In genomic region chr9:96158431-96158830, GRCm38 (mm10) we compare ENCODE assay signal across 11 mouse cellular contexts. TPM values are rescaled to one million over a fixed set of nuclear protein-coding genes. Genes with fewer than 3 reads are reported as not detected.
DNase-seq lines count a peak whose midpoint lies in the region; ATAC-seq and TF ChIP-seq lines count a peak whose summit lies in the region.
"Had no signal": no experiment of that assay in that cellular context is flagged by ENCODE, and none has a peak within 500 bp of the region (broad histone marks: within the 10 kb centered on the region; RNA-seq: fewer than 3 reads in every experiment).

No protein-coding gene starts in this region.

- H3K79me2 ChIP-seq in heart, adult 2 months (replicated peaks; ENCODE audit: control insufficient read depth, insufficient read depth, low read length), result no peaks in the 10 kb centered on the region

- H3K4me1 ChIP-seq in kidney, adult 2 months (ENCODE audit: control insufficient read depth, insufficient read depth, low read length), result peaks cover 3% of the 10 kb centered on the region; the same call in 1 of the 2 replicates
- peaks cover 3% of the 10 kb centered on the region; the same call in 1 of the 2 replicates for H3K4me1 ChIP-seq in G1E (ENCODE audit: insufficient read depth, low read depth, low read length)
- H3K4me1 ChIP-seq in heart, adult 2 months (ENCODE audit: control insufficient read depth, insufficient read depth, low read length), result peaks cover 5% of the 10 kb centered on the region
- H3K4me1 ChIP-seq: forebrain, embryonic 12.5 days; liver, embryonic 13.5 days had no signal

- 41% methylated on average over 4 of the region's 4 CpGs for WGBS in kidney, adult 2 months
- WGBS in heart, adult 2 months, result 28% methylated on average over 4 of the region's 4 CpGs

- peak; percentile 29 for DNase-seq in kidney, adult 2 months
- no peak for DNase-seq in kidney, postnatal 25 days
- DNase-seq in G1E (ENCODE audit: low spot score), result no peak
- DNase-seq in heart, adult 2 months, result peak; percentile 17 to 42
- DNase-seq in heart, postnatal 36 days, result peak; percentile 23 to 33
- no peak for DNase-seq in lung, postnatal 4 days
- no peak for DNase-seq in left cerebral cortex, adult 9 months (ENCODE audit: low spot score in 2 of 2)
- DNase-seq in embryo, embryonic 10.5 days (ENCODE audit: low spot score), result no peak
- DNase-seq: liver, embryonic 13.5 days; lung, postnatal 36 days had no signal

- no peak for TF ChIP-seq POLR2A in kidney, adult 2 months (IDR thresholded peaks at IDR 0.05; ENCODE audit: low read depth, low read length)
- no peak for TF ChIP-seq POLR2A in heart, adult 2 months (IDR thresholded peaks at IDR 0.05; ENCODE audit: insufficient read depth, low read depth, low read length)

- peak overlapping the region; percentile 54 for H3K27ac ChIP-seq in kidney, adult 2 months (ENCODE audit: insufficient read depth, low read depth, low read length)
- peak overlapping the region; percentile 65 for H3K27ac ChIP-seq in heart, adult 2 months
- H3K27ac ChIP-seq: forebrain, embryonic 12.5 days; liver, embryonic 13.5 days had no signal

- intact Hi-C loops in heart, adult 2 months (cut with DNase I), result no loop called here
- intact Hi-C loops in heart, postnatal 36 days (cut with DNase I), result no loop called here

- no peaks in the 10 kb centered on the region for H3K27me3 ChIP-seq in kidney, adult 2 months (replicated peaks; ENCODE audit: control insufficient read depth, insufficient read depth, low read length)
- H3K27me3 ChIP-seq in G1E (ENCODE audit: insufficient read depth, low read length), result no peaks in the 10 kb centered on the region
- no peaks in the 10 kb centered on the region for H3K27me3 ChIP-seq in heart, adult 2 months (ENCODE audit: control insufficient read depth, insufficient read depth, low read length)
- H3K27me3 ChIP-seq: forebrain, embryonic 12.5 days; liver, embryonic 13.5 days had no signal

- ATAC-seq in G1E (ENCODE audit: extremely low read depth, insufficient number of reproducible peaks, low FRiP score, poor library complexity, severe bottlenecking), result peak; percentile 54

- TF ChIP-seq CTCF in kidney, adult 2 months (conservative IDR thresholded peaks at IDR 0.05; ENCODE audit: insufficient read depth, insufficient read length, low read depth, low read length), result no peak
- no peak for TF ChIP-seq CTCF in G1E (IDR thresholded peaks at IDR 0.05; ENCODE audit: low read depth, low read length)
- no peak for TF ChIP-seq CTCF in heart, adult 2 months (IDR thresholded peaks at IDR 0.05)

- no peak overlapping the region for H3K4me3 ChIP-seq in kidney, adult 2 months (ENCODE audit: insufficient read depth, low read depth, low read length)
- H3K4me3 ChIP-seq in G1E (ENCODE audit: low read depth, low read length), result no peak overlapping the region
- H3K4me3 ChIP-seq in heart, adult 2 months, result no peak overlapping the region
- H3K4me3 ChIP-seq: forebrain, embryonic 12.5 days; liver, embryonic 13.5 days had no signal

- no peak overlapping the region for H3K9ac ChIP-seq in heart, adult 2 months (ENCODE audit: low read depth, low read length)
- H3K9ac ChIP-seq: forebrain, embryonic 12.5 days; liver, embryonic 13.5 days had no signal

- no peaks in the 10 kb centered on the region for H3K9me3 ChIP-seq in G1E (replicated peaks)
- H3K9me3 ChIP-seq: forebrain, embryonic 12.5 days; liver, embryonic 13.5 days had no signal

- no peak for TF ChIP-seq EP300 in heart, adult 2 months (IDR thresholded peaks at IDR 0.05; ENCODE audit: insufficient read depth, low read depth, low read length)

- no peaks in the 10 kb centered on the region for H3K36me3 ChIP-seq in kidney, adult 2 months (ENCODE audit: control insufficient read depth, insufficient read depth, low read length)
- peaks cover 26% of the 10 kb centered on the region for H3K36me3 ChIP-seq in G1E (replicated peaks)
- H3K36me3 ChIP-seq in heart, adult 2 months (ENCODE audit: control insufficient read depth, insufficient read depth, low read length), result 0 out of 2 replicates have a peak, but pooled peaks cover 2% of the 10 kb centered on the region
- H3K36me3 ChIP-seq: forebrain, embryonic 12.5 days; liver, embryonic 13.5 days had no signal

RNA-seq across cellular contexts. Expression of gene Tfdp2, which starts 37.6 kb away (rescaled TPM):
- polyA plus RNA-seq in kidney, adult 2 months (2012; rRNA removed), result 14.7 and 16.9 TPM in 2 replicates
- total RNA-seq in G1E (2014; fragmentation: Nextera tagmentation) (72.1 and 101 TPM in 2 replicates), G1E (2017) (31.6 and 42.7 TPM in 2 replicates)
- 8.0 and 10.7 TPM in 2 replicates for polyA plus RNA-seq in G1E (2012)
- total RNA-seq in heart, adult 2 months (2021), result 100 to 1,000 TPM in 1 of 2 experiments, 10 to 100 TPM in 1; 83.4 to 131 TPM
- 18.5 and 27.4 TPM in 2 replicates for polyA plus RNA-seq in heart, adult 2 months (2012; rRNA removed)
- total RNA-seq in heart, postnatal 36 days (2021), result 100 to 1,000 TPM; 107 to 125 TPM

RNA-seq across cellular contexts. Expression of gene Gk5, which starts 39.3 kb away (rescaled TPM):
- 6.7 and 6.9 TPM in 2 replicates for polyA plus RNA-seq in kidney, adult 2 months (2012; rRNA removed)
- 7.1 and 11.9 TPM in 2 replicates for total RNA-seq in G1E (2014; fragmentation: Nextera tagmentation)
- 5.1 and 6.2 TPM in 2 replicates for total RNA-seq in G1E (2017)
- polyA plus RNA-seq in G1E (2012), result 1.1 and 1.6 TPM in 2 replicates
- 1 to 10 TPM; 2.7 to 3.1 TPM for total RNA-seq in heart, adult 2 months (2021)
- 2.0 and 3.4 TPM in 2 replicates for polyA plus RNA-seq in heart, adult 2 months (2012; rRNA removed)
- total RNA-seq in heart, postnatal 36 days (2021), result 1 to 10 TPM; 3.4 to 3.8 TPM

Comparison
In these comparisons a context has a peak if more than half of its experiments do, and no peak if none do; other contexts are left out.
1. DNase-seq: peak in kidney, adult 2 months (single experiment), heart, adult 2 months (2 of 2) and heart, postnatal 36 days (2 of 2); none in kidney, postnatal 25 days (0 of 2), G1E (single experiment), lung, postnatal 4 days (0 of 2), left cerebral cortex, adult 9 months (0 of 2) and embryo, embryonic 10.5 days (single experiment).